Mouse (Mus musculus): Measurements from ENCODE around the gene Olfr820. TPM values are rescaled to one million over a fixed set of nuclear protein-coding genes. Genes with fewer than 3 reads are reported as not detected.
"Not testable (repeated sequence)": the region's sequence is repeated elsewhere in the genome, so short reads cannot be mapped to it uniquely, and the experiment has no call there.

Gene Olfr820
- not detected in 2 replicates for total RNA-seq (2014; rRNA removed; ENCODE audit: low replicate concordance)
- polyA plus RNA-seq (2015; fragmentation: Nextera tagmentation; extraction: Ambion mirVana) = not detected in 2 replicates

DNA sequence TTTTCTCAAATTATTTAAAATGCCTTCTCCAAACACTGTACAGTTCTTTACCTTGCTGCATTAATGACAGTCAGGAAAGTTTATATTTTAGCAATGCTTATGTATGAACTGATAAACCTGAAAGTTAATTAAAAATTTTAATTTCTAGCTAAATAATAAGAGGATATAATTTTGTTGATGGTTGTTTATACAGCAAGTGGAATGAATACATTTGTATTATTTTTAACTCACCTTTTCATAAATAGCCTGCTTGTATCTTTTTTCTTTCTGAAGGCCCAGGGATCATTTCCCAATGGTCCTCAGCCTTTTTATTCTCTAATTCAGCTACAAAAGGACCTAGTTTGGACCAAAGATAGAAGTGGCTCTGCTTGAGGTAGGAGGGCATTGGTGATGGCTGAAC, at the start of gene Olfr820:
Gene Olfr820 (plus strand): TSS at position 301 of the 400 bp plus-strand sequence.
- DNase-seq (ENCODE audit: low spot score) (no peak), ATAC-seq (ENCODE audit: insufficient read depth, low read depth) (no peak)
- no peak within 1 kb of the TSS for H3K4me3 ChIP-seq (ENCODE audit: low read depth, low read length)
- no peak within 1 kb of the TSS for H3K9ac ChIP-seq (replicated peaks; ENCODE audit: low read depth, low read length)
- no peaks in the 10 kb centered on the region for H3K9me3 ChIP-seq (replicated peaks; ENCODE audit: control insufficient read depth, low read length)
- no peak for TF ChIP-seq CTCF (IDR thresholded peaks at IDR 0.05; ENCODE audit: low read depth)
- TF ChIP-seq EP300 (IDR thresholded peaks at IDR 0.05; ENCODE audit: low read depth) = no peak
- H3K27me3 ChIP-seq (ENCODE audit: control insufficient read depth, insufficient read depth, low read length) = no peaks in the 10 kb centered on the region
- H3K4me1 ChIP-seq (ENCODE audit: control insufficient read depth, insufficient read depth) = no peaks in the 10 kb centered on the region
- no peak within 1 kb of the TSS for H3K4me2 ChIP-seq (ENCODE audit: low read depth, low read length)
- H3K27ac ChIP-seq (ENCODE audit: low read depth) = no peak within 1 kb of the TSS
- H3K36me3 ChIP-seq (replicated peaks; ENCODE audit: control insufficient read depth, insufficient read depth, low read length) = no peaks in the 10 kb centered on the region

DNA sequence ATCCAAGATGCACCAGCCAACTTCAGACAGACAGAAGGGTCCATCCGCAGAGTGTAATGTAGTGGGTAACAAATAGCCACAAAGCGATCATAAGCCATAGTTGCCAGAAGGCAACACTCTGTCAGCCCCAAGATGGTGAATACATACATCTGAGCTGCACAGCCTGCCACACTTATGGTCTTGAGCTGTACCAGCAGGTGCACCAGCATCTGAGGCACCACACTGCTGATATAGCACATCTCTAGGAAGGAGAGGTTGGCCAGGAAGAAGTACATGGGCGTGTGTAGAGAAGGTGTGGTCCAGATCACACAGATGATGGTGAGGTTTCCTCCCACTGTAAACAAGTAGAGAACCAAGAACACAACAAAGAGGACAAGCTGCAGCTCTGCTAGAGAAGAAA, 46.2 kb upstream of the Olfr820 start:
- H3K4me2 ChIP-seq (ENCODE audit: low read depth, low read length); H3K36me3 ChIP-seq (replicated peaks; ENCODE audit: control insufficient read depth, insufficient read depth, low read length); ATAC-seq (ENCODE audit: insufficient read depth, low read depth); H3K4me1 ChIP-seq (ENCODE audit: control insufficient read depth, insufficient read depth); H3K9me3 ChIP-seq (replicated peaks; ENCODE audit: control insufficient read depth, low read length); DNase-seq (ENCODE audit: low spot score); H3K9ac ChIP-seq (replicated peaks; ENCODE audit: low read depth, low read length); H3K4me3 ChIP-seq (ENCODE audit: low read depth, low read length); H3K27ac ChIP-seq (ENCODE audit: low read depth); H3K27me3 ChIP-seq (ENCODE audit: control insufficient read depth, insufficient read depth, low read length): not testable (repeated sequence)
- 94% methylated on average over 2 of the region's 3 CpGs for WGBS

DNA sequence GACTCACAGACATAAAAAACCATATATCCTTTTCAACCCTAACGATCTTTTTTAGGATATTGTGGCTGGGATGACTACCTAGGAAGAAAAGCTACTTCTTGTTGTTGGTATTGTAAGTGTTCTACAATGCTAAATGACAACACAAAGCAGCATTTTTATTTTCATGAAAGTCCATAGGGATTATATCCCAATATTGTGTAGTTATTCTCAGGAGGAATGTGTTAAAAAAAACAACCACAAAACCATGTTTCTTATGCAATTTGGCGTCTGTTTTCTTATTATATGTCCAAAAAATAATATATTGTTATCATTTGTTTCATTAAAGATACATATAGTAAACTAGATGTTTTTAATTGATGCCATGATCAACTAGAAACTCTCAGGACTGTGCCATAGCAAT, 45.3 kb upstream of the Olfr820 start, which contains the start of gene Olfr819:
Gene Olfr819 (minus strand): TSS at position 101 of the 400 bp plus-strand sequence.
- not testable (repeated sequence) for H3K27ac ChIP-seq (ENCODE audit: low read depth); H3K4me3 ChIP-seq (ENCODE audit: low read depth, low read length); H3K4me2 ChIP-seq (ENCODE audit: low read depth, low read length); H3K27me3 ChIP-seq (ENCODE audit: control insufficient read depth, insufficient read depth, low read length); H3K4me1 ChIP-seq (ENCODE audit: control insufficient read depth, insufficient read depth); H3K9ac ChIP-seq (replicated peaks; ENCODE audit: low read depth, low read length); H3K36me3 ChIP-seq (replicated peaks; ENCODE audit: control insufficient read depth, insufficient read depth, low read length); ATAC-seq (ENCODE audit: insufficient read depth, low read depth); H3K9me3 ChIP-seq (replicated peaks; ENCODE audit: control insufficient read depth, low read length); DNase-seq (ENCODE audit: low spot score)
- 62% methylated on average over 2 of the region's 2 CpGs for WGBS

DNA sequence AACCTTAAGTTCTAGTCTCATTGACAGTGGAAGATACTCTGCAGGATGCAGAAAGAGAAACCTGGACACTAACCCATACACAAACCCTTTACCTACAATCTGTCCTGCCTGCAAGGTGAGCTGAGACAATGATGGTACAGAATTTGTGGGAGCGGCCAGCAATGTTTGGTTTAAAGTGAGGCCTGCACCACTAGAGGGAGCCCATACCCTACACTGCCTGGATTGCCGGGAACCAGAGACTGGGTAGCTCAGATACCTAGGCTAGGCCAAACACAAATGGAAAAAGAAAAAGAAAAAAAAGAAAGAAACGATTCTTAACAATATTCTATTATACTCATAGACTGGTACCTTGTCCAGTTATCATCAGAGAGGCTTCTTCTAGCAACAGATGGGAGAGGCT, 39.4 kb upstream of the Olfr820 start:
- WGBS = no CpG with 5 or more reads among the region's 3 CpGs
- not testable (repeated sequence) for H3K4me1 ChIP-seq (ENCODE audit: control insufficient read depth, insufficient read depth); ATAC-seq (ENCODE audit: insufficient read depth, low read depth); H3K9ac ChIP-seq (replicated peaks; ENCODE audit: low read depth, low read length); H3K27ac ChIP-seq (ENCODE audit: low read depth); H3K9me3 ChIP-seq (replicated peaks; ENCODE audit: control insufficient read depth, low read length); DNase-seq (ENCODE audit: low spot score); H3K36me3 ChIP-seq (replicated peaks; ENCODE audit: control insufficient read depth, insufficient read depth, low read length); H3K27me3 ChIP-seq (ENCODE audit: control insufficient read depth, insufficient read depth, low read length); H3K4me2 ChIP-seq (ENCODE audit: low read depth, low read length); H3K4me3 ChIP-seq (ENCODE audit: low read depth, low read length)

DNA sequence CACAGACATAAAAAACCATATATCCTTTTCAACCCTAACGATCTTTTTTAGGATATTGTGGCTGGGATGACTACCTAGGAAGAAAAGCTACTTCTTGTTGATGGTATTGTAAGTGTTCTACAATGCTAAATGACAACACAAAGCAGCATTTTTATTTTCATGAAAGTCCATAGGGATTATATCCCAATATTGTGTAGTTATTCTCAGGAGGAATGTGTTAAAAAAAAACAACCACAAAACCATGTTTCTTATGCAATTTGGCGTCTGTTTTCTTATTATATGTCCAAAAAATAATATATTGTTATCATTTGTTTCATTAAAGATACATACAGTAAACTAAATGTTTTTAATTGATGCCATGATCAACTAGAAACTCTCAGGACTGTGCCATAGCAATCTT, 36.4 kb upstream of the Olfr820 start, which contains the start of gene Olfr247:
Gene Olfr247 (minus strand): TSS at position 101 of the 400 bp plus-strand sequence.
- ATAC-seq (ENCODE audit: insufficient read depth, low read depth); H3K9ac ChIP-seq (replicated peaks; ENCODE audit: low read depth, low read length); H3K27me3 ChIP-seq (ENCODE audit: control insufficient read depth, insufficient read depth, low read length); H3K4me3 ChIP-seq (ENCODE audit: low read depth, low read length); H3K4me2 ChIP-seq (ENCODE audit: low read depth, low read length); H3K9me3 ChIP-seq (replicated peaks; ENCODE audit: control insufficient read depth, low read length); DNase-seq (ENCODE audit: low spot score); H3K36me3 ChIP-seq (replicated peaks; ENCODE audit: control insufficient read depth, insufficient read depth, low read length); H3K4me1 ChIP-seq (ENCODE audit: control insufficient read depth, insufficient read depth); H3K27ac ChIP-seq (ENCODE audit: low read depth): not testable (repeated sequence)
- WGBS = no CpG with 5 or more reads among the region's 2 CpGs

DNA sequence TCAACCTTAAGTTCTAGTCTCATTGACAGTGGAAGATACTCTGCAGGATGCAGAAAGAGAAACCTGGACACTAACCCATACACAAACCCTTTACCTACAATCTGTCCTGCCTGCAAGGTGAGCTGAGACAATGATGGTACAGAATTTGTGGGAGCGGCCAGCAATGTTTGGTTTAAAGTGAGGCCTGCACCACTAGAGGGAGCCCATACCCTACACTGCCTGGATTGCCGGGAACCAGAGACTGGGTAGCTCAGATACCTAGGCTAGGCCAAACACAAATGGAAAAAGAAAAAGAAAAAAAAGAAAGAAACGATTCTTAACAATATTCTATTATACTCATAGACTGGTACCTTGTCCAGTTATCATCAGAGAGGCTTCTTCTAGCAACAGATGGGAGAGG, 30.6 kb upstream of the Olfr820 start:
- not testable (repeated sequence) for H3K27ac ChIP-seq (ENCODE audit: low read depth); H3K9me3 ChIP-seq (replicated peaks; ENCODE audit: control insufficient read depth, low read length); H3K27me3 ChIP-seq (ENCODE audit: control insufficient read depth, insufficient read depth, low read length); H3K9ac ChIP-seq (replicated peaks; ENCODE audit: low read depth, low read length); H3K4me2 ChIP-seq (ENCODE audit: low read depth, low read length); ATAC-seq (ENCODE audit: insufficient read depth, low read depth); H3K36me3 ChIP-seq (replicated peaks; ENCODE audit: control insufficient read depth, insufficient read depth, low read length); DNase-seq (ENCODE audit: low spot score); H3K4me3 ChIP-seq (ENCODE audit: low read depth, low read length); H3K4me1 ChIP-seq (ENCODE audit: control insufficient read depth, insufficient read depth)
- no CpG with 5 or more reads among the region's 3 CpGs for WGBS

DNA sequence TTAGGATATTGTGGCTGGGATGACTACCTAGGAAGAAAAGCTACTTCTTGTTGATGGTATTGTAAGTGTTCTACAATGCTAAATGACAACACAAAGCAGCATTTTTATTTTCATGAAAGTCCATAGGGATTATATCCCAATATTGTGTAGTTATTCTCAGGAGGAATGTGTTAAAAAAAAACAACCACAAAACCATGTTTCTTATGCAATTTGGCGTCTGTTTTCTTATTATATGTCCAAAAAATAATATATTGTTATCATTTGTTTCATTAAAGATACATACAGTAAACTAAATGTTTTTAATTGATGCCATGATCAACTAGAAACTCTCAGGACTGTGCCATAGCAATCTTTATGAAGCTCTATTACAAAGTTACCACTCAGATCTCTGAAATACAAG, 27.5 kb upstream of the Olfr820 start, which contains the start of gene Gm10310:
Gene Gm10310 (minus strand): TSS at position 101 of the 400 bp plus-strand sequence.
- no CpG with 5 or more reads among the region's 1 CpGs for WGBS
- H3K36me3 ChIP-seq (replicated peaks; ENCODE audit: control insufficient read depth, insufficient read depth, low read length); H3K9ac ChIP-seq (replicated peaks; ENCODE audit: low read depth, low read length); DNase-seq (ENCODE audit: low spot score); H3K4me3 ChIP-seq (ENCODE audit: low read depth, low read length); H3K27ac ChIP-seq (ENCODE audit: low read depth); H3K4me1 ChIP-seq (ENCODE audit: control insufficient read depth, insufficient read depth); ATAC-seq (ENCODE audit: insufficient read depth, low read depth); H3K9me3 ChIP-seq (replicated peaks; ENCODE audit: control insufficient read depth, low read length); H3K4me2 ChIP-seq (ENCODE audit: low read depth, low read length); H3K27me3 ChIP-seq (ENCODE audit: control insufficient read depth, insufficient read depth, low read length): not testable (repeated sequence)

DNA sequence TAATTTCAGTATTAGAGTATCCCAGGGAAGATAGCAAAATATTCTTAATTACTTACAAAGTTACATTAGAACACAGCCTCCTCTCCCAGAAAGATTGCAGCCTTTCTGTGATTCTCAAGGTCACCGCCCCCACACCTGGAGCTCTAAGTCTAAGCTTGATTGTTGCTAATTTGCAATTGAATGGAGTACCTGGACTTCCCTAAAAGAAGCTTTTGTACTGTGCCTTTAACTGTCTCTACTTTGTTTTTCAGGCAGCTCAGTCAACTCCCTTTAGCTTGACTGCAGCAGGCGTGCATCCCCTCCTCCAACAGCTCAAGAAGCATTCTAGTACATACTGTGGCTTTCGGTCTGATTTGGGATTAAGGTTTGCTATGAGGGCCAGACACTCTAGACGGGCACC, 8.3 kb upstream of the Olfr820 start:
- 66% methylated on average over 4 of the region's 4 CpGs for WGBS
- H3K4me2 ChIP-seq (ENCODE audit: low read depth, low read length); H3K27ac ChIP-seq (ENCODE audit: low read depth); H3K4me1 ChIP-seq (ENCODE audit: control insufficient read depth, insufficient read depth); H3K9me3 ChIP-seq (replicated peaks; ENCODE audit: control insufficient read depth, low read length); H3K9ac ChIP-seq (replicated peaks; ENCODE audit: low read depth, low read length); H3K4me3 ChIP-seq (ENCODE audit: low read depth, low read length); DNase-seq (ENCODE audit: low spot score); H3K36me3 ChIP-seq (replicated peaks; ENCODE audit: control insufficient read depth, insufficient read depth, low read length); H3K27me3 ChIP-seq (ENCODE audit: control insufficient read depth, insufficient read depth, low read length); ATAC-seq (ENCODE audit: insufficient read depth, low read depth): not testable (repeated sequence)

DNA sequence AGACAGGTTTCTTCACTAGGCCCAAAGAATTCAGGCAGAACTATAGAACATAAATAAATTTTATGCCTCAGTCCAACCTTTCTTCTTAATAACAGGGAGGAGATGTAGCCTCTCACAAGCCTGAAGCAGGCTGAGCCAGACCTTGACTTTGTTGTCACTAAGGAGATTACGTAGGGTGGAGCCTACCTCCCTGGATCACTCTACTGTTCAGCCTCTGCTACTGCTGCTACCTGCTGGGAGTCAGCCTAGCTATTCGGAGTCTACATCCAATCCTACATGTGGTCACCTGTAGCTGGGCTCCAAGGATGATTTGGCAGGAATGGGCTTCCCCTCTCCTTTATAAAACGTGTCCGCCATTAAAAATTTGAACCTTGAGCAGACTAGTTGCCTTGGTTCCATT, 7.1 kb upstream of the Olfr820 start:
- 74% methylated on average over 4 of the region's 4 CpGs for WGBS
- DNase-seq (ENCODE audit: low spot score); H3K9me3 ChIP-seq (replicated peaks; ENCODE audit: control insufficient read depth, low read length); H3K36me3 ChIP-seq (replicated peaks; ENCODE audit: control insufficient read depth, insufficient read depth, low read length); H3K9ac ChIP-seq (replicated peaks; ENCODE audit: low read depth, low read length); H3K27ac ChIP-seq (ENCODE audit: low read depth); H3K4me2 ChIP-seq (ENCODE audit: low read depth, low read length); H3K4me1 ChIP-seq (ENCODE audit: control insufficient read depth, insufficient read depth); ATAC-seq (ENCODE audit: insufficient read depth, low read depth); H3K27me3 ChIP-seq (ENCODE audit: control insufficient read depth, insufficient read depth, low read length); H3K4me3 ChIP-seq (ENCODE audit: low read depth, low read length): not testable (repeated sequence)
